Mouse (Mus musculus) retina, postnatal 1 day (tissue): Measurements from ENCODE around the gene Ggt1.

Experiments used
- DNase-seq: peaks from one replicate; pipeline ENCODE4 v3.0.0-alpha.2; 2012

Gene Ggt1

DNA sequence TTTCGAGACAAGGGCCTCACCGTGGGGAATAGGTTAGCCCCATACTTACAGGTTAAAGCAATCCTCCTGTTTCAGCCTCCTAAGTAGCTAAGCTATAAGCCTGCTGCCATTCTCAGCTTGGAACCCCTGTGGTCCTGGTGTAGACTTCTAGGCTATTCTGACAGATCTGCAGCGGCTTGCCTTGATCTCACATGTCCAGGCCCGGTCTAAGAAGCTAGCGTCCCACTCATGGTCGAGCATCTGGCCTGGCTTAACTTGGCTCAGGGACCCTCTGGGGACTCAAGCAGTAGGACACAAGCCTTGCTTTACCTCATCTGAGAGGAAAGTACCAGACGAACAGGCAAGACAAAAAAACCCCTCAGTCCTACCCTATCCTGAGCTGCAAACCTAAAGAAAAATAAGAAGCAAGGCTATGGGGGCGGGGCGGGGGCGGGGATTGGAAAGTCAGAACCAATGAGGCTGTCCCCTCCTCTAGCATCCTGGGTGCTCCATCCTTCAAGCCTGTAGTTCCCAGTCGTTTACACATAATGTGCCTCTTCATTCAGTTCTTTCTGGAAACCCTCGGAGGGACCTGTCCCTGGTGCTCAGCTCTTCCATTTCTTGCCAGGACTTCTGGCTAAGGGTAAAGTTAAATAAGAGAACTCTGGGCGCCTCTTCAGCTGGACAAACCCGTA is 73.8 kb downstream of the Ggt1 start:
- no peak for DNase-seq

DNA sequence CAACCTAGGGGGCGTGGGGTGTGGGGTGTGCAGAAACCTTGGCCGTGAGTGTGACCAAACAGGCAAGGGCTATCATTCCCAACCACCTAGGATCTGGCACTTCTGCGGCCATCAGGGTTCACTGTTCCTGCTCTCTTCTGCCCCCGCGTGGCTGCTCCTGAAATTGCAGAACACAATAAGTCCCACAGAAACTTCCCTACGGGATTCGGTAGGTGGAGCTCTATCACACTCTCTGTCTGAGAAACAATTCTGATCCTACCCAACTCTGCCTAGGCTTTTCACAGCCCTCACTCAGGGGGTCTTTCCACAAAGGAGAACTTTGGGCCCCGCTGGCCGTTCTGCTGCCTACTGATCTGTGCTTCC is 74.3 kb downstream of the Ggt1 start:
- peak; percentile 76 for DNase-seq
